Mouse (Mus musculus): Measurements from ENCODE around the gene Yipf2. TPM values are rescaled to one million over a fixed set of nuclear protein-coding genes. Genes with fewer than 3 reads are reported as not detected.

Gene Yipf2
- polyA plus RNA-seq, 1 experiment from 2014 or later: 16.0 TPM

DNA sequence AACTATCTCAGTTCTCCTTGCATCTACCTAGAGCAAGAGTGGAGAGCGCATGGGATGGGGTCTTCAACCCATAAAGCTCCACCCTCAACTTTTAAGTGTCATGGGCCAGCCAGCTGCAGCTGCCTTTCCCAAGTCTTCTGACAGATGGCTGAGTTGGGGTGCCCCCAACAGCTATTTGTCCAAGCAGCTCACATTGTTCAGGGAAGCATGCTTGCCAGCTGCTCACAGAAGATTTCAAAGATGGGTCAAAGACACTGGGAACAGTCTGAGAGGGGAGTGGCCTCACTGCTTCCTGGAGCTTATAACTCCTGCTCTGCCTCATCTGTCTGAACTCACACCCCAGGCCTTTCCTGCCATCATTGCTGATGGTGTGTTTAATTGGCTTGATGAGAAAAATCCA, 16.3 kb downstream of the Yipf2 start:
- H3K27ac ChIP-seq (ENCODE audit: low read depth, low read length): no peak overlapping the region
- H3K9ac ChIP-seq (ENCODE audit: low read length): no peak overlapping the region
- WGBS: 93% methylated on average over 1 of the region's 1 CpGs
- ATAC-seq (replicated peaks; ENCODE audit: low FRiP score): no peak
- H3K36me3 ChIP-seq (ENCODE audit: control insufficient read depth, insufficient read depth, low read length): peaks cover 22% of the 10 kb centered on the region; the same call in 1 of the 2 replicates
- H3K9me3 ChIP-seq (ENCODE audit: control insufficient read depth, low read length): no peaks in the 10 kb centered on the region
- H3K4me2 ChIP-seq (ENCODE audit: low read depth, low read length, severe bottlenecking): no peak overlapping the region
- H3K27me3 ChIP-seq (ENCODE audit: control insufficient read depth, insufficient read depth, low read length): no peaks in the 10 kb centered on the region
- no peak overlapping the region for H3K4me3 ChIP-seq (ENCODE audit: low read depth, low read length)
- no peak for DNase-seq (ENCODE audit: low spot score)
- H3K4me1 ChIP-seq (replicated peaks; ENCODE audit: control insufficient read depth, insufficient read depth, low read length): no peaks in the 10 kb centered on the region

DNA sequence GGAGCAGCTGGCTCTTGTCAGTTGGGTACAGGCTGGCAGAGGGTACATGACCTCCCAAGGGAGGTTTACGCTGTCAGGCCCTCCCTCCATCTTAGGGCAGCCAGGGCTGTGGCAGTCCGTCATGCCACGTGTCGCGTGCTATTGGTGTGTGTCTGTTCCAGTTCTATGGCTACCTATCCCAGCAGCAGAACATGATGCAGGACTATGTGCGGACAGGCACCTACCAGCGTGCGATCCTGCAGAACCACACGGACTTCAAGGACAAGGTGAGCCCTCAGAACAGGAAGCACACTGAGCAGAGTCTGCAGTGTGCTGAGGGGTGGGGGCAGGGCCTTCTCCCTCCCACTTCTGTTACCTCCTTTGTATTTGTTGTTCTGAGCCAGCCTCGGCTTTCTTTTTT, 17.4 kb downstream of the Yipf2 start:
- ATAC-seq (replicated peaks; ENCODE audit: low FRiP score): no peak
- H3K9ac ChIP-seq (ENCODE audit: low read length): no peak overlapping the region
- H3K36me3 ChIP-seq (ENCODE audit: control insufficient read depth, insufficient read depth, low read length): peaks cover 18% of the 10 kb centered on the region; the same call in 1 of the 2 replicates
- H3K4me1 ChIP-seq (replicated peaks; ENCODE audit: control insufficient read depth, insufficient read depth, low read length): no peaks in the 10 kb centered on the region
- H3K27me3 ChIP-seq (ENCODE audit: control insufficient read depth, insufficient read depth, low read length): no peaks in the 10 kb centered on the region
- H3K27ac ChIP-seq (ENCODE audit: low read depth, low read length): no peak overlapping the region
- no peak overlapping the region for H3K4me2 ChIP-seq (ENCODE audit: low read depth, low read length, severe bottlenecking)
- H3K9me3 ChIP-seq (ENCODE audit: control insufficient read depth, low read length): no peaks in the 10 kb centered on the region
- H3K4me3 ChIP-seq (ENCODE audit: low read depth, low read length): no peak overlapping the region
- no peak for DNase-seq (ENCODE audit: low spot score)
- WGBS: 96% methylated on average over 10 of the region's 10 CpGs

DNA sequence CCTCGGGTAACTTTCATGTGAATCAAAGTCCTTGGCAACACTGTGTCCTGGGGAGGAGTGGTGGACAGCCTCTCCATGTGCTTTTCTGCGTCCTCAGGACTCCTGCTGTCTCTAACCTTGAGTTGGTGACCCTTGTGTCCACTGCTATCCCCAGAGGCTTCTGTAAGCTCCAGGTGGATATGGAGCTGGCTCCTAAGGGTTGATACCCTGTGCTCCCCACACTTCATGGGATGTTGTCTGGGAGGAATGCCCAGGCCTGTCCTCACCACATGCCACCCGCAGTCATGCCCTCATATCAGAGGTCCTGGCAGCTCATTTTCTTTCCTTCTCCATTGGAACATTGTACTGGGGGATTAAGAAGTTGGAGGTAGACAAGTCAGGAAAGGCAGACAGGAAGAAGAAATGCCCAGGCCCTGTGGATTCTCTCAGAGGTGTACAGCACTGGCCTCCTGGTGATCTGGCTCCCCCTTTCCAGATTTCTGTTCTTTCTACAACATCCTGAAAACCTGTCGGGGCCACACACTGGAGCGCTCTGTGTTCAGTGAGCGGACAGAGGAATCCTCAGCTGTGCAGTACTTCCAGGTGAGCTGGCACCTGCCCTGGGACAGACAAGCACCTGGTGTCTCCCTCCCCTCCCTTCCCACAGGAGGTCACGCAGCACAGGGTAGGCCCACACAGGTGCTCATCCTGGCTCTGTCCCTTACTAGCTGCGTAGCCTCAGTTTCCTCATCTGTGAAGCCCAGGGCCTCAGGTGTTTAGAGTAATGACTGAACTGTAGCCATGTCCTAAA, 18.4 kb downstream of the Yipf2 start:
- H3K4me2 ChIP-seq (ENCODE audit: low read depth, low read length, severe bottlenecking): no peak overlapping the region
- no peak overlapping the region for H3K9ac ChIP-seq (ENCODE audit: low read length)
- H3K36me3 ChIP-seq (ENCODE audit: control insufficient read depth, insufficient read depth, low read length): peaks cover 15% of the 10 kb centered on the region; the same call in 1 of the 2 replicates
- ATAC-seq (replicated peaks; ENCODE audit: low FRiP score) (no peak), DNase-seq (ENCODE audit: low spot score) (no peak)
- no peaks in the 10 kb centered on the region for H3K4me1 ChIP-seq (replicated peaks; ENCODE audit: control insufficient read depth, insufficient read depth, low read length)
- no peak overlapping the region for H3K27ac ChIP-seq (ENCODE audit: low read depth, low read length)
- 96% methylated on average over 8 of the region's 8 CpGs for WGBS
- no peaks in the 10 kb centered on the region for H3K9me3 ChIP-seq (ENCODE audit: control insufficient read depth, low read length)
- no peak overlapping the region for H3K4me3 ChIP-seq (ENCODE audit: low read depth, low read length)
- H3K27me3 ChIP-seq (ENCODE audit: control insufficient read depth, insufficient read depth, low read length): no peaks in the 10 kb centered on the region

DNA sequence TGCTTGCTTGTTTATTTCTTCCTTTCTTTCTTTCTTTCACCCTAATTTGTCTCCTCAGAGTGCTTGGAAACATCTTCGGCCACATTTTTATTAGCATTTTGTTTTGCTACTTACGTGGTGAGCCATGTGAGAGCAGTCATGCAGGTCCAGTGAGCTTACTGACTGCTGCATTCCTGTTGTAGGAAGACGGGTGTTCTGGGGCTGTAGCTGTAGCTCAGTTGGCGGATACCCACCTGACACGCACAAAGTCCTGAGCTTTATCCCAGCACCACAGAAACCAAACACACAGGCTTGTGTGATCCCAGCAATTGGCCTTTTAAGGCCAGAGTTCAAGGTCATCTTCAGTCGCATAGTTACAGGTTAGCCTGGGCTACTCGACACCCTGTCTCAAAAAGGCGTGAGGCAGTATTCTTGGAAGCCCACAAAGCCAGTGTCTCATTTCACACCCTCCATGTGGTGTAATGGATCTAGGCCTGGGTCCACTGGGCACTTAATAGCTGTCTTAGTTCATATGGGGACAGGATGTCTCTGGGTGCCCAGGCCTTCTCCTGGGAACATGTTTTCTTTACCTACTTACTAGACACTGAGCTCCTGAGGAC, 23.9 kb downstream of the Yipf2 start:
- Histone ChIP-seq H3K9me3 (ENCODE audit: control insufficient read depth, low read length) (no peaks in the 10 kb centered on the region), H3K4me1 (replicated peaks; ENCODE audit: control insufficient read depth, insufficient read depth, low read length) (no peaks in the 10 kb centered on the region), H3K27me3 (ENCODE audit: control insufficient read depth, insufficient read depth, low read length) (no peaks in the 10 kb centered on the region), H3K4me2 (ENCODE audit: low read depth, low read length, severe bottlenecking) (no peak overlapping the region), H3K36me3 (ENCODE audit: control insufficient read depth, insufficient read depth, low read length) (no peaks in the 10 kb centered on the region; the same call in 1 of the 2 replicates), H3K27ac (ENCODE audit: low read depth, low read length) (no peak overlapping the region), H3K9ac (ENCODE audit: low read length) (no peak overlapping the region), H3K4me3 (ENCODE audit: low read depth, low read length) (no peak overlapping the region)
- ATAC-seq (replicated peaks; ENCODE audit: low FRiP score) (no peak), DNase-seq (ENCODE audit: low spot score) (no peak)
- 91% methylated on average over 8 of the region's 8 CpGs for WGBS

DNA sequence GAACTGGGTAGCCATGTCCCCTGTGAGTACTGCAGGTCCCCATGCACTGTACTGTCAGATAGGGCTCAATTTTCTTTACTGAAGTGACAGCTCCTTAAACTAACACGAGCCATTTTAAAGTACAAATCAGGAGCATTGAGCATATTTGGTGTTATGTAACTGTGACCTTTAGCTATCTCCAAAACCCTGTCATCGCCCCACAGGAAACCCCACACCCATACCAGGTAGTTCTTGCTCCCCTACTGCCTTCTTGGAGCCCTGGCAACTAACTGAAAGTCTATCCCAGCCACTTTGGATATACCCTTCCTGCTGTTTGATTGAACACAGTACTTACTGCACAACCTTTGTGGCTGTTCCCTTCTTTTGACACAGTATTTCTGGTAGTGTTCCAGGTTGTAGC, 25.6 kb downstream of the Yipf2 start:
- ATAC-seq (replicated peaks; ENCODE audit: low FRiP score) (no peak), DNase-seq (ENCODE audit: low spot score) (no peak)
- Histone ChIP-seq H3K4me2 (ENCODE audit: low read depth, low read length, severe bottlenecking) (no peak overlapping the region), H3K9ac (ENCODE audit: low read length) (no peak overlapping the region), H3K36me3 (ENCODE audit: control insufficient read depth, insufficient read depth, low read length) (no peaks in the 10 kb centered on the region; the same call in 1 of the 2 replicates), H3K9me3 (ENCODE audit: control insufficient read depth, low read length) (no peaks in the 10 kb centered on the region), H3K27ac (ENCODE audit: low read depth, low read length) (no peak overlapping the region), H3K27me3 (ENCODE audit: control insufficient read depth, insufficient read depth, low read length) (no peaks in the 10 kb centered on the region), H3K4me3 (ENCODE audit: low read depth, low read length) (no peak overlapping the region), H3K4me1 (replicated peaks; ENCODE audit: control insufficient read depth, insufficient read depth, low read length) (no peaks in the 10 kb centered on the region)
- WGBS: 93% methylated on average over 2 of the region's 2 CpGs

DNA sequence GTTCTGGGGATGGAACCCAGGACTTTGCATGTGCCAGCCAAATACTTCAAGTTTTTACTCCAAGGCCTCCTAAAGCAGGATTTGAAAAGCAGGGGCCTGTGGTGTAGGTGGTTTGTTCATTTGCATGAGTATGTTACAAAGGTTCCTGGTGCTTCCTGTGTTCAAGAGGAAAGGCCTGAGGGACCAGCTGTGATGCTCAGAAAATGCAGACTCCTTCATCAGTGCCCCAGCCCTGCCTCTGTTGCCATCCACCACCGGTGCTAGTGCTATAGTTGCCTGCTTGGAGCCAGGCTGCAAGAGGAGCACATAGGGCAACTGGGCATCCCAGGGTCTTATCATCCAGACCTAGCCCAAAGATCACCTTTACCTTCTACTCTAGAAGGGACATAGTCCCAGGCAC, 26.1 kb downstream of the Yipf2 start:
- Histone ChIP-seq H3K4me3 (ENCODE audit: low read depth, low read length) (no peak overlapping the region), H3K27ac (ENCODE audit: low read depth, low read length) (no peak overlapping the region), H3K4me1 (replicated peaks; ENCODE audit: control insufficient read depth, insufficient read depth, low read length) (no peaks in the 10 kb centered on the region), H3K9ac (ENCODE audit: low read length) (no peak overlapping the region), H3K9me3 (ENCODE audit: control insufficient read depth, low read length) (no peaks in the 10 kb centered on the region), H3K27me3 (ENCODE audit: control insufficient read depth, insufficient read depth, low read length) (no peaks in the 10 kb centered on the region), H3K36me3 (ENCODE audit: control insufficient read depth, insufficient read depth, low read length) (no peaks in the 10 kb centered on the region; the same call in 1 of the 2 replicates), H3K4me2 (ENCODE audit: low read depth, low read length, severe bottlenecking) (no peak overlapping the region)
- DNase-seq (ENCODE audit: low spot score) (no peak), ATAC-seq (replicated peaks; ENCODE audit: low FRiP score) (no peak)
- WGBS: 88% methylated on average over 1 of the region's 1 CpGs

- H3K27me3 ChIP-seq (ENCODE audit: control insufficient read depth, insufficient read depth, low read length): no peaks in the 10 kb centered on the region
- WGBS: 91% methylated on average over 4 of the region's 4 CpGs
- no peaks in the 10 kb centered on the region; the same call in 1 of the 2 replicates for H3K36me3 ChIP-seq (ENCODE audit: control insufficient read depth, insufficient read depth, low read length)
- no peak overlapping the region for H3K9ac ChIP-seq (ENCODE audit: low read length)
- DNase-seq (ENCODE audit: low spot score) (no peak), ATAC-seq (replicated peaks; ENCODE audit: low FRiP score) (no peak)
- H3K4me2 ChIP-seq (ENCODE audit: low read depth, low read length, severe bottlenecking): no peak overlapping the region
- H3K9me3 ChIP-seq (ENCODE audit: control insufficient read depth, low read length): no peaks in the 10 kb centered on the region
- no peak overlapping the region for H3K4me3 ChIP-seq (ENCODE audit: low read depth, low read length)
- no peak overlapping the region for H3K27ac ChIP-seq (ENCODE audit: low read depth, low read length)
- no peaks in the 10 kb centered on the region for H3K4me1 ChIP-seq (replicated peaks; ENCODE audit: control insufficient read depth, insufficient read depth, low read length)
These were observed 27.5 kb downstream of the Yipf2 start for GRCm38 (mm10) chr9:21565004-21565586.

GRCm38 (mm10) chr9:21564420-21564819, 28.2 kb downstream of the Yipf2 start:
- Histone ChIP-seq H3K36me3 (ENCODE audit: control insufficient read depth, insufficient read depth, low read length) (no peaks in the 10 kb centered on the region; the same call in 1 of the 2 replicates), H3K4me3 (ENCODE audit: low read depth, low read length) (no peak overlapping the region)
- WGBS: 82% methylated on average over 1 of the region's 1 CpGs

More at GRCm38 (mm10) chr9:21564420-21564819, 28.2 kb downstream of the Yipf2 start:
- H3K9ac ChIP-seq (ENCODE audit: low read length): no peak overlapping the region
- H3K27me3 ChIP-seq (ENCODE audit: control insufficient read depth, insufficient read depth, low read length): no peaks in the 10 kb centered on the region
- H3K4me1 ChIP-seq (replicated peaks; ENCODE audit: control insufficient read depth, insufficient read depth, low read length): no peaks in the 10 kb centered on the region
- H3K27ac ChIP-seq (ENCODE audit: low read depth, low read length): no peak overlapping the region
- no peak overlapping the region for H3K4me2 ChIP-seq (ENCODE audit: low read depth, low read length, severe bottlenecking)
- ATAC-seq (replicated peaks; ENCODE audit: low FRiP score): no peak
- DNase-seq (ENCODE audit: low spot score): no peak
- H3K9me3 ChIP-seq (ENCODE audit: control insufficient read depth, low read length): no peaks in the 10 kb centered on the region

Measured in forebrain, embryonic 11.5 days (tissue).